Mouse (Mus musculus) limb, embryonic 12.5 days (tissue): ENCODE measurements around the gene Proser3. TPM values are rescaled to one million over a fixed set of nuclear protein-coding genes. Genes with fewer than 3 reads are reported as not detected.
A peak's percentile ranks its signal among the peaks of the same experiment; 100 is the strongest.

Source experiments
- ATAC-seq: fragments of 200-750 bp; cut with Nextera tagmentation; 2 replicates; pipeline ENCODE4 v1.8.0; 2017; ENCODE audit warnings: low read depth, moderate TSS enrichment; ENCODE audit not compliant: insufficient number of reproducible peaks, insufficient read depth, low FRiP score, low TSS enrichment
- H3K27ac ChIP-seq: fragments of 300-500 bp; sonication (generic); 2 replicates; pipeline ENCODE4 v1.5.1; 2016; ENCODE audit warnings: mild to moderate bottlenecking, moderate library complexity
- H3K27me3 ChIP-seq: fragments of 300-500 bp; sonication (generic); 2 replicates; pipeline ENCODE4 v1.6.1; 2016; ENCODE audit warnings: mild to moderate bottlenecking, moderate library complexity
- H3K36me3 ChIP-seq: fragments of 300-500 bp; sonication (generic); 2 replicates; pipeline ENCODE4 v1.6.1; 2016; ENCODE audit warnings: mild to moderate bottlenecking, moderate library complexity
- H3K4me1 ChIP-seq: fragments of 300-500 bp; sonication (generic); replicated peaks from 2 replicates; pipeline ENCODE4 v1.6.1; 2016
- H3K4me2 ChIP-seq: fragments of 300-500 bp; sonication (generic); 2 replicates; pipeline ENCODE4 v1.6.1; 2016; ENCODE audit warnings: mild to moderate bottlenecking, moderate library complexity
- H3K4me3 ChIP-seq: fragments of 300-500 bp; sonication (generic); replicated peaks from 2 replicates; pipeline ENCODE4 v1.5.1; 2016; ENCODE audit warnings: mild to moderate bottlenecking
- H3K9ac ChIP-seq: fragments of 300-500 bp; sonication (generic); replicated peaks from 2 replicates; pipeline ENCODE4 v1.6.1; 2016; ENCODE audit warnings: mild to moderate bottlenecking, moderate library complexity
- H3K9me3 ChIP-seq: fragments of 300-500 bp; sonication (generic); 2 replicates; pipeline ENCODE4 v1.6.1; 2016; ENCODE audit warnings: mild to moderate bottlenecking, moderate library complexity
- WGBS: fragments of 180-500 bp; shearing (Covaris S2); methylation state at CpG from one replicate; pipeline ENCODE4 v1.1.7; 2016; 5-methylcytosine and 5-hydroxymethylcytosine counted together
- polyA plus RNA-seq: library from polyadenylated mRNA; unstranded; fragments of >200 nt; fragmentation: Nextera tagmentation; extraction: Ambion mirVana; gene quantifications from 2 replicates; pipeline ENCODE4 v1.2.1, GENCODE M21; 2016

Proser3 gene
- polyA plus RNA-seq, 1 experiment from 2014 or later, result 15.3 TPM

DNA sequence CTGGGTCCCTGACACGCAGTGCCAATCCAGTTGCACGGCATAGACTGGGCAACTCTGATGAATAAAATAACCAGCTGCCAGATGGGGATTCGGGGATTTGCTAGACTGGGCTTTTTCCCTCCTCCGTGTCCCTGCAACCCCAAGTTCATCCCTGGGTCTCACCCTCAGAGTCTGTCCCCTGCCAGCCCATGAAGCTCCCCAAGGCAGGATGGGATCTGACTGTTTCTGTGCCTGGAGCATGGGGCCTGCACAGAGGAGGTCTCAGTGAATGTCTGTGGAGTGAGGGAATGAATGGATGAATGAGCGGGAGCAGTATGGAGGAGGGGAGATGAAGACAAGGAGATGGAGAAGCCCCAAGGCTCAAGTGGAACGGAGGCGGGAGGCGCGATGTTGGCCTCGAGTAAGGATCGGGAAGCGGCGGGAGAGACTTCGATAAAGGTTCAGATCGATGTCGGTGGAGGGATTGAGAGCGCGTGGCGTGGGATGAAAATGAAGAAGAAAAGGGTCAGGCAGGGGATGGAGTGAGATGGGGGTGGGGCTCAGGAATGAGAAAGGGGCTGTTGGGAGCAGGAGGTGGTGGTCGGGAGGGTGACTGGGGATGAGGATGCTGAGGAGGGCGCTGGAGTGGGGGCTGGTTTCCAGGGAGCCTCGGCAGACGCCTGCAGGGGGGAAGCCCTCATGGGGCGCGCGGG lies 18.0 kb downstream of the Proser3 start:
- no peaks in the 10 kb centered on the region for H3K9me3 ChIP-seq
- WGBS, result 10% methylated on average over 23 of the region's 26 CpGs
- peak overlapping the region; percentile 67 for H3K4me3 ChIP-seq
- peak; percentile 18; the same call in 1 of the 2 replicates for ATAC-seq
- H3K27ac ChIP-seq, result peak overlapping the region; percentile 62; the same call in 1 of the 2 replicates
- peaks cover 15% of the 10 kb centered on the region for H3K4me1 ChIP-seq
- H3K4me2 ChIP-seq, result peak overlapping the region; percentile 85
- H3K36me3 ChIP-seq, result peaks cover 51% of the 10 kb centered on the region
- peak overlapping the region; percentile 71 for H3K9ac ChIP-seq
- H3K27me3 ChIP-seq, result no peaks in the 10 kb centered on the region

DNA sequence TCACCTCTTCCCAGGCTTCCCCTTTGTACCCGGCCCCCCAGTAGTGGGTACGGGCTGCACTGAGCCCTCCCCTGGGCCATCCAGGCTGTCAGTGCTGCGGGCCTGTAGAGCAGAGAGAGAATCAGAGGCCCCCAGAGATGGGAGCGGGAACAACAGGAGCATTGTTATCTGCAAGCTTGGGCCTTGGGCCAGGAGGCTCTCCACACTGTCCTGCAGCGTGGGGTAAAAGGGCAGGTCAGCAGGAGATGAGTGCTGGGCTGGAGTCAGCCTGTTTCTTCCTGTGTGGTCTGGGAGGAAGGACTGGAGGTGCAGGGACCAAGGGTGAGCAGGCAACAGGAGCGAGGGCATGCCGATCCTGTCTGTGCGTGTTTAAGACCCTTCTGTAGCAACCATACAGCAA lies 19.2 kb downstream of the Proser3 start:
- 48% methylated on average over 8 of the region's 8 CpGs for WGBS
- H3K4me1 ChIP-seq, result peaks cover 15% of the 10 kb centered on the region
- H3K9ac ChIP-seq, result peak overlapping the region; percentile 40; the same call in 1 of the 2 replicates
- no peak for ATAC-seq
- H3K4me2 ChIP-seq, result peak overlapping the region; percentile 85
- H3K27me3 ChIP-seq, result no peaks in the 10 kb centered on the region
- peaks cover 55% of the 10 kb centered on the region for H3K36me3 ChIP-seq
- no peak overlapping the region for H3K27ac ChIP-seq
- no peaks in the 10 kb centered on the region for H3K9me3 ChIP-seq
- H3K4me3 ChIP-seq, result 0 out of 2 replicates have a peak overlapping the region, but pooled peaks have one; percentile 67

DNA sequence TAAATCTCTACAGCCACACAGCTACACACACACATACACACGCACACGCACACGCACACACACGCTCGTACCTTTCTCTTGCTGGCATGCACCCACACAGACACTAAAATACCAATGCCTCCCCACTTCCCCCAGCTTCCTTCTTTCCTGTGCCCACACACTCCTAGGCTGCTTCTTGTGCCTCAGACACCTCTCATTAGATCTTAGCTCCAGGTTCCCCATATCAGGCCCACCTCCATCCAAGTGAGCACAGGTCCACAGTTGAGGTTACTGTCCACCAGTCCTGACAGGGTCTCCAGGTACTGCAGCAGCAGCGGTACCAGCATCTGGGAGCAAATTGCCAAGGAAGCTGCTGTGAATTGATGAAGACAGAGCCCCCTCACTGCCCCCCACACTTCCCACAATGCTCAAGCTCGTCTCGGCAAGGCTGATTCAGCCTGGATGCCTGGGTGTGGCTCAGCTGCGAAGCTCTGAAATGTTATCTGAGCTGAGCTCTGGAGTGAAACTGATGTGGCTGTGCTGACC lies 20.7 kb downstream of the Proser3 start:
- no peak for ATAC-seq
- H3K4me2 ChIP-seq, result no peak overlapping the region
- peaks cover 22% of the 10 kb centered on the region for H3K4me1 ChIP-seq
- H3K27me3 ChIP-seq, result no peaks in the 10 kb centered on the region
- peaks cover 66% of the 10 kb centered on the region for H3K36me3 ChIP-seq
- H3K9me3 ChIP-seq, result no peaks in the 10 kb centered on the region
- no peak overlapping the region for H3K9ac ChIP-seq
- no peak overlapping the region for H3K27ac ChIP-seq
- H3K4me3 ChIP-seq, result no peak overlapping the region
- 86% methylated on average over 9 of the region's 9 CpGs for WGBS

DNA sequence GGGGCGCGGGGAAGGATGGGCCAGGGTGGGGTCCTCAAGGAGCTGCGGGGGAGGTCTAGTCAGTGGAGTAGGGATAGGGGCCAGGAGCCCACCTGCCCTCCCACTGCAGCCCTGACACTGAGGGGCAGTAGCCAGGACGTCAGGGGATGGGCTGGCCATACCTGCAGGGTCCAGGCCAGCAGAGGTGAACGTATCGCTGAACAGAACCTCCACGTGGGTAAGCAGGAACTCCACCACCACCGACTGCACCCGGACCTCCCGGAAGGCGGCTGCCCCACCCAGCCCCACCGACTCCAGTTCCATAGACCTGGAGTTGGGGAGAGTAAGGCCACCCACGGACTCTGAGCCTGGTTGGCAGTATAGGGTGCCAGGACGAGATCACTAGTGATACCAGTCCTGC lies 25.1 kb downstream of the Proser3 start:
- no peak overlapping the region for H3K4me3 ChIP-seq
- H3K4me2 ChIP-seq, result 0 out of 2 replicates have a peak overlapping the region, but pooled peaks have one; percentile 32
- no peak for ATAC-seq
- H3K9ac ChIP-seq, result peak overlapping the region; percentile 48; the same call in 1 of the 2 replicates
- peaks cover 95% of the 10 kb centered on the region for H3K36me3 ChIP-seq
- 84% methylated on average over 14 of the region's 14 CpGs for WGBS
- no peaks in the 10 kb centered on the region for H3K9me3 ChIP-seq
- H3K4me1 ChIP-seq, result peaks cover 14% of the 10 kb centered on the region
- no peak overlapping the region for H3K27ac ChIP-seq
- H3K27me3 ChIP-seq, result no peaks in the 10 kb centered on the region

DNA sequence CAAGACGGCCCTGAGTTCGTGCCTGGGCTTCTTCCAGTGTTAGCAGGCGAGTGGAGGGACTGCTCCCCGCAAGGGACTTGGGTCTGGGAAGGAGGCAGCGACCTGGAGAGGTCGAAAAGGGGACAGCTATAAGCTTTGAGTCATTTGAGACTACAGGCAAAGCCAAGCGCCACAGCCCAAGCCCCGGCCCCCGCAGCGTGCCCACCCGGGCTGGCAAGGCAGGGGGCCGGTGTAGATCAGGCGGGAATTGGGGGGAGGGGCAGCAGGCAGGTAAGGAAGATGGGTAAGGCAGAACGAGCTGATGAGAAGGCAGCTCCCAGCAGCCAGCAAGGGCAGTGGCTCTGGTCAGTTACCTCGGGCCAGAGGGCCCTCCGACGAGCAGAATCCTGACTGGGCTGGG lies 25.7 kb downstream of the Proser3 start:
- H3K4me2 ChIP-seq, result peak overlapping the region; percentile 32
- H3K9me3 ChIP-seq, result no peaks in the 10 kb centered on the region
- peaks cover 89% of the 10 kb centered on the region for H3K36me3 ChIP-seq
- no peak overlapping the region for H3K27ac ChIP-seq
- H3K4me3 ChIP-seq, result 0 out of 2 replicates have a peak overlapping the region, but pooled peaks have one; percentile 13
- 21% methylated on average over 17 of the region's 17 CpGs for WGBS
- no peaks in the 10 kb centered on the region for H3K27me3 ChIP-seq
- no peak for ATAC-seq
- H3K9ac ChIP-seq, result peak overlapping the region; percentile 48
- H3K4me1 ChIP-seq, result peaks cover 14% of the 10 kb centered on the region

DNA sequence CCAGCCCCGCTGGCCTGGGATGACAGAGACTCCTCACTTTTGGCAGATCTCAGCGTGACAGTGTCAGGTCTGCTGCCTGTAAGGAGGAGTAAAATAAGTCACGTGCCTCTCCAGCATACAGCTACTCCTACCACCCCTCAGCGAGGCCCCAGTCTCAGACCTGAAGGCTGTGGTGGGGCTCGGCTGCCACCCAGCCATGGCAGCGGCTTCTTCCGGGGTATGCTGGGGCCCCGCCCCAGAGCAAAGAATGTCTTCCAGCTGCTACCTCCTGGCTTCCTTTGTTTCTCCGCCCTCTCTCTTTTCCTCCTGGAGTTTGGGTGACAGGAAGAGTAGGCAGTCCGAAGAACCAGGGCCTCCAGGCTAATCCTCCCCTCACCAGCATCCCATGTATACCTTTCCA lies 26.1 kb downstream of the Proser3 start:
- Histone ChIP-seq H3K4me3 (0 out of 2 replicates have a peak overlapping the region, but pooled peaks have one; percentile 13), H3K4me2 (peak overlapping the region; percentile 32), H3K27me3 (no peaks in the 10 kb centered on the region), H3K4me1 (peaks cover 14% of the 10 kb centered on the region), H3K27ac (peak overlapping the region; percentile 12; the same call in 1 of the 2 replicates), H3K9ac (0 out of 2 replicates have a peak overlapping the region, but pooled peaks have one; percentile 48), H3K9me3 (no peaks in the 10 kb centered on the region), H3K36me3 (peaks cover 85% of the 10 kb centered on the region)
- WGBS, result 24% methylated on average over 10 of the region's 10 CpGs
- ATAC-seq, result no peak

DNA sequence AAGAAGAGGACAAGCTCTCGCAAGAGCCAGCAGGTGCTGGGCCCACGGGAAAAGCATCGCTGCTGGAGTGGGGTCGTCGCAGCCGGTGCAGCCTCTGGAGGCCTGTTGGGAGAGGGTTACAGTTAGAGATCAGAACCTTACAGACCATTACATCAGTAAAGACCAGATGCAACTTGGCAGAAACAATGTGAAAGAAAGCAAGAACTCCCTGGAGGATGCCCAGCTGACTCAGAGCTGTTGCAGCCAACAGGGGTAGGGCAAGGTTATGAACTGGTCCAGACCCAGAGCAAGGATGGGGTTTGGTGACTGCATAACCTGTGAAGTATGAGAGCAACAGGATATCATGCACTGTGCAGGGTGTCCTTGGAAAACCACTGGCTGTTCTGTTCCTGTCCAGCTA lies 27.6 kb downstream of the Proser3 start:
- 80% methylated on average over 6 of the region's 6 CpGs for WGBS
- Histone ChIP-seq H3K4me1 (peaks cover 14% of the 10 kb centered on the region), H3K4me3 (no peak overlapping the region), H3K9ac (no peak overlapping the region), H3K9me3 (no peaks in the 10 kb centered on the region), H3K27ac (no peak overlapping the region), H3K4me2 (no peak overlapping the region), H3K27me3 (no peaks in the 10 kb centered on the region), H3K36me3 (peaks cover 70% of the 10 kb centered on the region)
- ATAC-seq, result no peak

DNA sequence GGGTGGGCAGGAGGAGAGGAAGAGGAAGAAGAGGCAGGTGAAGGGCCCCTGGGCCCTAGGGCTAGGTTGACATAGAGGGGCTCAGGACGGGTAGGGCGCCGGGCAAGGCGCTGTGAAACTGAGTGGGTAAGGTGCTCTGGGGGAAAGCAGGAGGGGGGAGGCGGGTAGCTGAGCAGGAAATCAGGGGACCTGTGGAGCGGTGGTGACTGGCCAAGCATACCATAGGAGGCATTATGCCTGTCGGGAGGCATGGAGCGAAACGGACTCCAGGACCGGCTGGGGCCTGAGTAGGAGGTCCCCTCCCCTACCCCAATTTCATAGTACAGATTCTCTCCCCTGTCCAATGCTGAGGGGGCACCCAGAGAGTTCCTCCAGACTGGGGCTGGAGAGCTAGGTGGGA lies 29.2 kb downstream of the Proser3 start:
- 78% methylated on average over 9 of the region's 10 CpGs for WGBS
- Histone ChIP-seq H3K27me3 (no peaks in the 10 kb centered on the region), H3K4me1 (peaks cover 14% of the 10 kb centered on the region), H3K4me2 (no peak overlapping the region), H3K27ac (no peak overlapping the region), H3K4me3 (no peak overlapping the region), H3K36me3 (peaks cover 54% of the 10 kb centered on the region), H3K9ac (no peak overlapping the region), H3K9me3 (no peaks in the 10 kb centered on the region)
- no peak for ATAC-seq

DNA sequence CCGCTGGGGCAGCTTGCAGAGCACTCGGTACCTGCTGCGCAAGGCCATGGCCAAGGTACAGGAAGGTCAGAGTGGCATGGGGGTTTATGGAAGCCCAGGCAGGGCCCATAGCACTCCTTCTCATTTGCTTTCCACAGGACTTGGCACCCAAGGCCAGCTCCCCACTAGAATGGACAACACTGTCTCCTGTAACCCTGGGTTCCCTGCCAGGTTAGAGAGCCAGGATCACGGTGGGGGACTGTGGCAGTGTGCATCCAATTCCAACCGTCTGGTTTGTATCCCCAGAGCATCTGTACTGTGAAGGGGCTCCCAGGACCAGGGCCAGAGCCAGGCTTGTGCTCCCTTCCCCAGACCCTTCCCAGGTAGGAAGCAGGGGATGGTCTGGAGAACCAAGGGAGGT lies 31.2 kb downstream of the Proser3 start:
- 79% methylated on average over 5 of the region's 5 CpGs for WGBS
- Histone ChIP-seq H3K9ac (no peak overlapping the region), H3K36me3 (peaks cover 34% of the 10 kb centered on the region), H3K4me1 (0 out of 2 replicates have a peak, but pooled peaks cover 2% of the 10 kb centered on the region), H3K4me2 (no peak overlapping the region), H3K9me3 (no peaks in the 10 kb centered on the region), H3K27ac (no peak overlapping the region), H3K27me3 (no peaks in the 10 kb centered on the region), H3K4me3 (no peak overlapping the region)
- no peak for ATAC-seq

DNA sequence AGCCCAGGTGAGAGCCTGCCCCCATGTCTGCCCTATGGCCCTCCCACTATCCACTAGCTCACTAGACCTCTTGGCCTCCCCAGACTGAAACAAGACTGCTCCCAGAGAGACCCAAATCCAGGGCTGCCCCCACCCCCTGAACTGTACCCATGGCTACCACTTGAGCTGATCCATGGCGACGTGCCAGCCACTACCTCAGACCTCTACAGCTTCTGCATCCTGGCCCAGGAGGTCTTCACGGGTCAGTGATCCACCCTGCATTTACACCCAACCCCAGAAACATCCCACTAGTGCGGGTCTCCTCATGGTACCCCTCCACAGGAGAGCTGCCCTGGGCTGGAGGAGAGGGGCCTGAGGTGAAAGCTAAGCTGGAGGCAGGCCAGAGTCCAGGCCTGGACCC lies 31.7 kb downstream of the Proser3 start:
- no peak overlapping the region for H3K4me3 ChIP-seq
- H3K36me3 ChIP-seq, result peaks cover 29% of the 10 kb centered on the region
- H3K27ac ChIP-seq, result no peak overlapping the region
- H3K4me1 ChIP-seq, result no peaks in the 10 kb centered on the region
- no peaks in the 10 kb centered on the region for H3K9me3 ChIP-seq
- WGBS, result 89% methylated on average over 4 of the region's 4 CpGs
- 0 out of 2 replicates have a peak, but pooled peaks have one; percentile 32 for ATAC-seq
- no peak overlapping the region for H3K9ac ChIP-seq
- no peak overlapping the region for H3K4me2 ChIP-seq
- no peaks in the 10 kb centered on the region for H3K27me3 ChIP-seq

DNA sequence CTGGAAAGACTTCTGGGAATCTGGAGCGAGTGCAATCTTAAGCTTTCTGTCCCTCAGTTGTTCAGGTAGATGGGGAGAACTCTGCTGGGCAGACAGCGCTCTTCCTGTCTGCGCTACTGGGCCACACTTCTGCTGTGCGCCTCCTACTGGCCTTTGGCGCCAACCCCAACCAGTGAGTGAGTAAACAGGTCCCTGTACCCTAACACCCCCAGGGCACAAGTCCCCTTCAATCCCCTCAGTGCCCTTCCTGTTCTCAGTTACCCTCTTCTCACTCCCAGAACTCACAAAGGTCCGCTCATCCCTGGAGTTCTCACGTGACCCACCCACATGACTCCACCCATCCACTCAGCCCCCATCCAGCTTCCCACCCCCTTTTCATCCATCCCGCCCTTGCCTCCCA lies 33.8 kb downstream of the Proser3 start:
- peaks cover 9% of the 10 kb centered on the region for H3K36me3 ChIP-seq
- H3K4me2 ChIP-seq, result no peak overlapping the region
- WGBS, result 40% methylated on average over 8 of the region's 8 CpGs
- no peak overlapping the region for H3K4me3 ChIP-seq
- H3K4me1 ChIP-seq, result no peaks in the 10 kb centered on the region
- no peaks in the 10 kb centered on the region for H3K9me3 ChIP-seq
- H3K27me3 ChIP-seq, result no peaks in the 10 kb centered on the region
- H3K9ac ChIP-seq, result no peak overlapping the region
- ATAC-seq, result no peak
- H3K27ac ChIP-seq, result no peak overlapping the region
